Mouse (Mus musculus): Measurements from ENCODE around the gene Epm2aip1. TPM values are rescaled to one million over a fixed set of nuclear protein-coding genes. Genes with fewer than 3 reads are reported as not detected.

Epm2aip1 gene
- polyA plus RNA-seq, 1 experiment from 2014 or later, result 27.0 TPM

GRCm38 (mm10) chr9:111289832-111290339 is 18.2 kb downstream of the Epm2aip1 start:
- Histone ChIP-seq H3K4me1 (peaks cover 15% of the 10 kb centered on the region), H3K4me3 (replicated peaks) (peak overlapping the region; percentile 22), H3K4me2 (peak overlapping the region; percentile 54), H3K27ac (peak overlapping the region; percentile 71), H3K36me3 (no peaks in the 10 kb centered on the region), H3K27me3 (no peaks in the 10 kb centered on the region), H3K9ac (0 out of 2 replicates have a peak overlapping the region, but pooled peaks have one; percentile 21), H3K9me3 (replicated peaks) (no peaks in the 10 kb centered on the region)
- 16% methylated on average over 21 of the region's 21 CpGs for WGBS
- peak; percentile 73 for ATAC-seq (replicated peaks; ENCODE audit: low FRiP score)

- no peak for ATAC-seq (replicated peaks; ENCODE audit: low FRiP score)
- Histone ChIP-seq H3K4me2 (no peak overlapping the region), H3K27me3 (no peaks in the 10 kb centered on the region), H3K9me3 (replicated peaks) (no peaks in the 10 kb centered on the region), H3K27ac (no peak overlapping the region), H3K9ac (no peak overlapping the region), H3K36me3 (no peaks in the 10 kb centered on the region), H3K4me1 (peaks cover 13% of the 10 kb centered on the region), H3K4me3 (replicated peaks) (no peak overlapping the region)
- WGBS, result 76% methylated on average over 11 of the region's 11 CpGs
Observed at GRCm38 (mm10) chr9:111290539-111291100, 18.9 kb downstream of the Epm2aip1 start.

GRCm38 (mm10) chr9:111293234-111293633 is 21.5 kb downstream of the Epm2aip1 start:
- Histone ChIP-seq H3K4me2 (no peak overlapping the region), H3K9me3 (replicated peaks) (no peaks in the 10 kb centered on the region), H3K36me3 (no peaks in the 10 kb centered on the region), H3K4me3 (replicated peaks) (no peak overlapping the region), H3K27me3 (no peaks in the 10 kb centered on the region), H3K9ac (no peak overlapping the region), H3K27ac (no peak overlapping the region), H3K4me1 (peaks cover 11% of the 10 kb centered on the region)
- WGBS, result 77% methylated on average over 4 of the region's 4 CpGs
- no peak for ATAC-seq (replicated peaks; ENCODE audit: low FRiP score)

DNA sequence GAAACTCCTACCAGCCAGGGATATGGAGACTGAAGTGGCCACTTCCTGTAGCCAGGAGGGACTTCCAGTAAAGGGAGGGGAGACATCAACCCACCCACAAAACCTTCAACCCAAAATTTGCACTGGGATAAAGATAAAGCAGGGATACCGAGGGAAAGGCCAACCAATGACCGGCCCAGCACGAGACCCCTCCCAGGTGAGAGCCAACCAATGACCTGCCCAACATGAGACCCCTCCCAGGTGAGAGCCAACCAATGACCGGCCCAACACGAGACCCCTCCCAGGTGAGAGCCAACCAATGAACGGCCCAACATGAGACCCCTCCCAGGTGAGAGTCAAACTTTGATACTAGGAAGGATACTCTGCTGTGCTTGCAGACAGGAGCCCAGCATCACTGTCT is 23.2 kb downstream of the Epm2aip1 start:
- no peaks in the 10 kb centered on the region for H3K27me3 ChIP-seq
- no peak overlapping the region for H3K4me3 ChIP-seq (replicated peaks)
- WGBS, result 94% methylated on average over 6 of the region's 6 CpGs
- H3K4me2 ChIP-seq, result no peak overlapping the region
- no peak overlapping the region for H3K27ac ChIP-seq
- no peaks in the 10 kb centered on the region for H3K9me3 ChIP-seq (replicated peaks)
- no peak for ATAC-seq (replicated peaks; ENCODE audit: low FRiP score)
- H3K9ac ChIP-seq, result no peak overlapping the region
- no peaks in the 10 kb centered on the region for H3K36me3 ChIP-seq
- peaks cover 2% of the 10 kb centered on the region; the same call in 1 of the 2 replicates for H3K4me1 ChIP-seq

DNA sequence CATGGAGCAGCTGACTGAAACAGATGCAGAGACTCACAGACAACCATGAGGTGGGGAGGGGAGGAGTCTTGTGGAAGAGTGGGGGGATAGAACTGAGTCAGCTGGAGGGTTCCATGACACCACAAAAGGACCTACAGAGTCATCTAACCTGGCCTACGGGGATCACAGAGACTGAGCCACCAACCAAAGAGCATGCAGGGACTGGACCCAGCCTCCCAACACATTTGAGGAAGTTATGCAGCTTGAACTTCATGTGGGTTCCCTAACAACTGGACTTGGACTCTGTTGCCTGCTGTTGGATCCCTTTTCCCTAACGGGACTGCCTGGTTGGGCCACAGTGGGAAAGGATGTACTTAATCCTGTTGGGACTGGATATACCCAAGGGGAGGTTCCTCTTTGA is 23.6 kb downstream of the Epm2aip1 start:
- H3K4me3 ChIP-seq (replicated peaks), result no peak overlapping the region
- H3K9ac ChIP-seq, result no peak overlapping the region
- no peaks in the 10 kb centered on the region for H3K27me3 ChIP-seq
- H3K27ac ChIP-seq, result no peak overlapping the region
- no peak overlapping the region for H3K4me2 ChIP-seq
- no peaks in the 10 kb centered on the region for H3K36me3 ChIP-seq
- no peaks in the 10 kb centered on the region for H3K9me3 ChIP-seq (replicated peaks)
- WGBS, result 70% methylated on average over 2 of the region's 2 CpGs
- H3K4me1 ChIP-seq, result no peaks in the 10 kb centered on the region
- no peak for ATAC-seq (replicated peaks; ENCODE audit: low FRiP score)

DNA sequence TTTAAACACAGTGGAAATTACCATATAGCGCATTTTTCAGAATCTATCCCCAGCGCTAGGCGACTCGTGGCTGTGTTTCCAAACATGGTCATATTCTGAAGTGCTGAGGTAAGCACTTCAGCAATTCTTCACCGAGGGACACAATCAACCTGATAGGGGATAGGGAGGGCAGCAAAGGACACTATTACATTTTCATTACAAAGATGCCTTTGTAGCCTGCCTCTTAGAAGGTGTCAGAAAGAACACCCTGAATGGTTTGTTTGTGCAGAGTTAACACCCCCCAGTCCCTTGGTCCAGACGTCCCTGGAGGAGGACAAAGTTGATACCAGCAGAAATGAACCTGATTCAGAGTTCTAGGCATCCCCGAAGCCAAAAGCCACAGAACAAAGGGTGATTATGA is 24.7 kb downstream of the Epm2aip1 start:
- no peaks in the 10 kb centered on the region for H3K9me3 ChIP-seq (replicated peaks)
- H3K27me3 ChIP-seq, result no peaks in the 10 kb centered on the region; the same call in 1 of the 2 replicates
- no peaks in the 10 kb centered on the region for H3K4me1 ChIP-seq
- ATAC-seq (replicated peaks; ENCODE audit: low FRiP score), result no peak
- no peak overlapping the region for H3K4me3 ChIP-seq (replicated peaks)
- H3K4me2 ChIP-seq, result no peak overlapping the region
- WGBS, result 63% methylated on average over 7 of the region's 7 CpGs
- H3K9ac ChIP-seq, result no peak overlapping the region
- H3K27ac ChIP-seq, result no peak overlapping the region
- no peaks in the 10 kb centered on the region for H3K36me3 ChIP-seq

DNA sequence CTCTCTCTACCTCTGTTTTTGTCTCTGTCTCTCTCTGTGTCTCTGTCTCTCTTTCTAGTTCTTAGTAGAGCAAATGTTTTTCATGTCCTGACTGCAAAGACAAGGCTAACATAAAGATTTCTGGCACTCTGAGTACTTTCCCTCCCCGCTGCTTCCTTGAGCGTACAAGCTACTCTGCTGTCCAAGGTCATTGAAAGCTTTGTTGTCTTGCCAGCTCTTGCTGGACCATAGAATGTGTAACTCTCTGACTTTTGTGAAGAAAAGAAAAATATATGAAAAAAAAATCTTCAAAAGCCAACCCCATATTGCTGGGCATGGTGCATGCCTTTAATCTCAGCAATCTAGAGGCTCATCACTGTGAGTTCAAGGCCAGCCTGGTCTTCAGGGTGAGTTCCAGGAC is 26.9 kb downstream of the Epm2aip1 start:
- ATAC-seq (replicated peaks; ENCODE audit: low FRiP score), result no peak
- peak overlapping the region; percentile 41; the same call in 1 of the 2 replicates for H3K27ac ChIP-seq
- WGBS, result 54% methylated on average over 2 of the region's 2 CpGs
- H3K9ac ChIP-seq, result no peak overlapping the region
- H3K4me3 ChIP-seq (replicated peaks), result no peak overlapping the region
- H3K9me3 ChIP-seq (replicated peaks), result no peaks in the 10 kb centered on the region
- H3K36me3 ChIP-seq, result no peaks in the 10 kb centered on the region
- no peaks in the 10 kb centered on the region for H3K4me1 ChIP-seq
- H3K4me2 ChIP-seq, result no peak overlapping the region
- no peaks in the 10 kb centered on the region; the same call in 1 of the 2 replicates for H3K27me3 ChIP-seq

DNA sequence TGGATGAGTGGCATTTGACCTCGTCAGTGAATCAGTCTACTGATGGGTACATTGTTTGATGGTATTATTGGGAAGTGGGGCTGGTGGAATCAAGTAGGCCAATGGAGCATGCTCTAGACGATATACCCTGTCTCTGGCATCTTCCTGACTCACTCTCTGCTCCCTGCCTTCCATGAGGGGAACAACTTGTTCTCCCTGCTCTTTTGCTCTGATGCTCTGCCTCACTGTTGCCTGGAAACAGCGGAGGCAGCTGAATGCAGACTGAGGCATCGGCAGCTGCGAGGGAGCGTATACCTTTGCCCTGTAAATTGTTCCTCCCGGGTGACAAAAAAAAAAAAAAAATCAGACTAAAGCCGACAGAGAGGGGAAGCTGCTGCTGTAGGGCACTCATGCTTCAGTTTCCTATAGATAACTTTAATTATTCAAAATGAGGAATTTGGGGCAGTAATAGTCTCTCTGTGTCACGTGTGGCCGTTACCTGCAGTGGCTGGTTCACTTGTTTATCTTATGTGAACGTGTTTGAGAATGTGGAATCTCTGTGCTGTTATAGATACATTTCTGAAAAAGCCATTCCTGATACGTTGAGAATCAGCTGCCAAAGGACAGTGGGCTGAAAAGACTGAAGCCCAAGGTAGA is 30.6 kb downstream of the Epm2aip1 start:
- no peak overlapping the region for H3K4me3 ChIP-seq (replicated peaks)
- H3K9ac ChIP-seq, result no peak overlapping the region
- no peaks in the 10 kb centered on the region for H3K9me3 ChIP-seq (replicated peaks)
- H3K27me3 ChIP-seq, result no peaks in the 10 kb centered on the region; the same call in 1 of the 2 replicates
- H3K4me2 ChIP-seq, result no peak overlapping the region
- 75% methylated on average over 12 of the region's 12 CpGs for WGBS
- H3K4me1 ChIP-seq, result no peaks in the 10 kb centered on the region
- no peak overlapping the region for H3K27ac ChIP-seq
- H3K36me3 ChIP-seq, result no peaks in the 10 kb centered on the region
- no peak for ATAC-seq (replicated peaks; ENCODE audit: low FRiP score)

DNA sequence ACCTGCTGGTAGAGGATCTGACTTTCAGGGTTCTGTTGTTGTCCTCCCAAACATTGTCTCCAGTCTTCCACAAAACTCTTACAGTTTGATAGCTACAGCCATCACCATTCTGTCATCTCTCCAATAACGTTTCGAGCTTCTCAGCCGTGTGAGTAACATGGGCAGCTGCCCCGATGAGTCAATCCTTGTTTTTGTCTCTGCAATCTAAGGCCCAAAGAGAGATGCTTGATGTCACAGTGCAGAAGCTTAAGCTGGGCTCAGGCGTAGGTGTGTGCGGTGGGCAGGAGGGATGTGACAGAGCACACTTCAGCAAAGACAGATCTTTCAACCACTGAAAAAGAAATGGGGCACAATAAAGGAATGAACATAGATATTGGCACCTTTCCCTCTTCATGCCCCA is 32.3 kb downstream of the Epm2aip1 start:
- Histone ChIP-seq H3K27ac (no peak overlapping the region), H3K36me3 (no peaks in the 10 kb centered on the region), H3K9me3 (replicated peaks) (no peaks in the 10 kb centered on the region), H3K27me3 (peaks cover 1% of the 10 kb centered on the region), H3K4me3 (replicated peaks) (no peak overlapping the region), H3K4me2 (no peak overlapping the region), H3K9ac (no peak overlapping the region), H3K4me1 (no peaks in the 10 kb centered on the region)
- WGBS, result 91% methylated on average over 6 of the region's 6 CpGs
- ATAC-seq (replicated peaks; ENCODE audit: low FRiP score), result no peak

DNA sequence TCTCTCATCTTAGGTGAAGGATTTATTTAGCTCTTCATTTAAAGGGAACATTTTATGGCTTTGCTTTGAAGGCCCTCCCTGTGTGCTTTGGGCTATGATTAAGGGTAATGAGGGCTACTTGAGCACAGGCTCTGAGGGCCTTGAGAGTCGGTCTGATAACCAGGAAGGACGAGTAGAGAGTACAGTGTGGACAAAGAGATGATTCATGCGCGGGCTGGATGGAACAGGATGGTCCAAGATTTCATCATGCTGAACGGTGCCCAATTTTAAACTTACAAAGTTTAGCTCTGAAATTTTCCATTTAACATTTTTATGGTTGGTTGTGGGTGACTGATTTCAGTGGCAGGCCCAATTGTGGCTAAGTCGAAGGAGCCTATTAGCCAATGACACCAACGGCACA is 34.4 kb downstream of the Epm2aip1 start:
- Histone ChIP-seq H3K4me1 (no peaks in the 10 kb centered on the region), H3K9me3 (replicated peaks) (0 out of 2 replicates have a peak, but pooled peaks cover 9% of the 10 kb centered on the region), H3K4me3 (replicated peaks) (no peak overlapping the region), H3K4me2 (no peak overlapping the region), H3K27me3 (peaks cover 22% of the 10 kb centered on the region), H3K36me3 (no peaks in the 10 kb centered on the region), H3K9ac (no peak overlapping the region), H3K27ac (no peak overlapping the region)
- ATAC-seq (replicated peaks; ENCODE audit: low FRiP score), result no peak
- 67% methylated on average over 7 of the region's 7 CpGs for WGBS

DNA sequence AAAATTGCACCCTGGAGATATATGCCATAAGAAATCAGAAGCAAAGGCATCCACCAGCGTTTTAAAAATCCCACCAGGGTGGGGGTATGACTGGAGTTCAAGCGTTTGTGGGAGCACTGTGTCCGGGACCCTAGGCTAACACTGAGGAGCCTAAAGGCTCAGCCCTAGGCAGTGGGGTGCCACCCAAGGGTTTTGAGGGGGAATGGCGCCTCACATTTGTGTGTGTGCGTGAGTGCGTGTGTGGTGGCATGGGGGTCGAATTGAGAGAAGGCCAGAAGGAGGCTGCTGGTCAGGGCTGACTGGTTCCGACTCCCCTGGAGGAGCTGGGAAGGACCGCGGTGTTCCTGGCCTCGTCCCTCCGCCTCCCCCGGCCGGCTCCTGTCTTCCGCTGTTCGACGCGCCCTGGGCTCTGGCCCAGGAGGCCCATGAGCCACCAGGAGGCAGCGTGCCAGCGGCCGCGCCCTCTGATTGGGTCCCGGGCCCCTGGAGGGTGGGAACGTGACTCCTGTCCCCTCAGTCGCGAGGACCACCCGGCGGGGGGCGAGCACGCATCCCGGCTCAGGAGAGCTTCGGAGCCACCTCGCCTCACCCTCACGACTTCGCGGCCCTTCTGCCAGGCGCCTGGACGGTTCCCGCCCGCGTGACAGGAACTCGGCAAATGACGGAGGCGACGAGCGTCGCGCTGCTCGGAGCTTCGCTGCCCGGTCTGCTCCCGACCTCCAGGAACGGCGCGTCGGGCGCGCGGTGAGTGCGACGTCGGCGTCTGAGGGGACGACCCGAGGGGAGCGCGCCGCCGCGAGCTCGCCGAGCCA is 39.5 kb downstream of the Epm2aip1 start, which contains the start of gene Trank1:
Gene Trank1 (plus strand): TSS at position 709 of the 812 bp plus-strand sequence.
- peak; percentile 75 for ATAC-seq (replicated peaks; ENCODE audit: low FRiP score)
- peak within 1 kb of the TSS; percentile 55 for H3K4me3 ChIP-seq (replicated peaks)
- H3K27ac ChIP-seq, result no peak within 1 kb of the TSS
- WGBS, result 9% methylated on average over 67 of the region's 72 CpGs
- H3K4me2 ChIP-seq, result peak within 1 kb of the TSS; percentile 91
- H3K9ac ChIP-seq, result peak within 1 kb of the TSS; percentile 31
- no peaks in the 10 kb centered on the region for H3K36me3 ChIP-seq
- H3K4me1 ChIP-seq, result peaks cover 17% of the 10 kb centered on the region
- peaks cover 61% of the 10 kb centered on the region for H3K27me3 ChIP-seq
- H3K9me3 ChIP-seq (replicated peaks), result 0 out of 2 replicates have a peak, but pooled peaks cover 9% of the 10 kb centered on the region
